Mouse (Mus musculus) urinary bladder, adult 18-20 months (tissue): ENCODE results near the gene Ago3.

ENCODE experiments used
- DNase-seq, 2 experiments: peaks; one replicate each; pipeline ENCODE4 v3.0.0; 2022; ENCODE audit warnings: low spot score in 2 of 2, mixed read lengths in 2 of 2

The Ago3 gene

DNA sequence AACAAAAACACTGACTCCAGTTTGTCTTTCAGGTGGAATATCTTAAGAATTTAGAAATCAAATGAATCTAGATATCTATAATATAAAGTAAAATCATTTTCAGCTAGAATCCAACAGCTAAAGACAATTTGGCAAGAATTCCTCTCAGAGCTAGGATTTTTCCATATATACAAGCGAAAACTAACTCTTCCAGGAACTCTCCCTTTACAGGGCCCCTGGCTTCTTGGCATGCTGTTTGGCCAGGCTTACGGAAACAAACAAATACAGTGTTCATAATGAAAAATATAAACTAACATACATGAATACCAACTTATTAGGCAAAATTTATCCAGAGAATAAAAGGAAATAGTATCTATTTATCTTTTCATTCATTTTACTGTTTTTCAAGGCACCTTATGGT is 5.5 kb downstream of the Ago3 start:
- no peak for DNase-seq

DNA sequence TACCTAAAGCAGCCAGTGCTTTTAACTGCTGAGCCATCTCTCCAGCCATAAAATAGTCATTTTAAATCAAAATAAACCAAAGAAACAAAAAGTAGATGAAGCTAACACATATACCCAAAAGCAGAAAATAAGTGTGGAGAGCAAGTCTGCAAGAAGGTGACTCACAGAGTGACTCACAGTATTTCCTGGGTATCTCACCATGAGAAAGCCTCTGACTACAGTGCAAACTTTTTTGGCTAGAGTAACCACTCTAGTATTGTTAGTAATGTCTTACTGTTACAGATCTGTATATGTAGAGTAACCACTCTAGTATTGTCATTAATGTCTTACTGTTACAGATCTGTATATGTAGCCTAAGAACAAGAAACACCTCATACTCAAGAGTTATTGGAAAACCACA is 13.6 kb downstream of the Ago3 start:
- DNase-seq: no peak

DNA sequence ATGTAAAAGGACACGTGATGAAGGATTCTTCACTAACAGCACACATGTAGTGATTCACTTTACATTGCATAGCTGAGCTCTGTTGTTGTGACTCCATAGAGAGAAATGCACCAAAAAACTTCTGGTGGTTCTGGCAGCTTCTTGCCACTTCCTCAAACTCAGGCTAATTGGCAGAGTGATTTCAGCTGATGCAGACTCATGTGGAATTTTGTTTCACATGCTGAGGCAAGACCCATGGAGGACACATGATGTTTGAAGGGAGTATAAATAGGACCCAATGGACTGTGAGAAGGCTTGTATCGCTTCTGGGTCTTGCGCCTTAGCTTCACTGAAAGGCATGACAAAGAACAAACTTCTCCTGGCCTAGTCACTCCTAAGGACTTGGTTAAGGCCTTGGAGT is 16.8 kb downstream of the Ago3 start:
- no peak for DNase-seq

DNA sequence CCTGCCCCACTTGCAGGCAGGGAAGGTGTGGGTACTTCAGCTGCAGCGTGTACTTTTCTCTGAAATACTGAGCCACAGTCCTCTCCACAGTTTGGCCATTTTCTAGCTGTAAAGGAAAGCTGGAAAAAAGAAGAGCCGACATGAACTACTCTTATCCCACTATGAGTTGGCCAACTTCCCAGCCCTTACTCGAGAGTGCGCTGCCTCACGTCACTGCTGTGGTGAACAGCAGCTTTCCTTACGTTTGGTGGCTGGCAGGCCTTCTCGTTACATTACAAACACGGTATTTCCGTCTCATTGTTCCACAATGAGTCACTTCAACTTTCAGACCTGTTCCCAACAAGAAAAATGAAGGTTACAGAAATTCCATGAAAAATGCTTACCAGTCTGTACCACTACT is 57.9 kb downstream of the Ago3 start:
- no peak for DNase-seq

GRCm38 (mm10) chr4:126360069-126360468 is 69.3 kb downstream of the Ago3 start:
- DNase-seq: no peak

- DNase-seq: no peak
These were observed 85.9 kb downstream of the Ago3 start for GRCm38 (mm10) chr4:126343451-126343850.

- DNase-seq: no peak
These were observed 89.9 kb downstream of the Ago3 start for GRCm38 (mm10) chr4:126339461-126339860.

DNA sequence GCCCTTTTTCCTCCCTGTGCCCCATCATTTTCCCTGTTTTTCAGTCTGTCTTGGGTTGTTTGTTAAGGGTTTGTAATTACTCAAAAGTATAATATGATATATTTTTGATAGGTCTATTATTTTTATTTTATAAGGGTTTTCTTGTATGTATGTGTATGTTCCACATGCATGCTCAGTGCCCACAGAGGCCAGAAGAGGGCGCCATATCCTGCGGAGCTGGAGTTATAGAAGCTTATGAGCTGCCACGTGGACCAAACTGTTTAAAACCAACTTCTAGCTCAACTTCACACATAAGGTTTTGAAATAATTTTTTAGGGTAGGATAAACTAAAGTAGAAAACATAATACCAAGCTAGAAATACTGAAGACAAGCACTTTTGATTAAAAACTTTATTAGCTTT is 97.0 kb downstream of the Ago3 start:
- DNase-seq: no peak

DNA sequence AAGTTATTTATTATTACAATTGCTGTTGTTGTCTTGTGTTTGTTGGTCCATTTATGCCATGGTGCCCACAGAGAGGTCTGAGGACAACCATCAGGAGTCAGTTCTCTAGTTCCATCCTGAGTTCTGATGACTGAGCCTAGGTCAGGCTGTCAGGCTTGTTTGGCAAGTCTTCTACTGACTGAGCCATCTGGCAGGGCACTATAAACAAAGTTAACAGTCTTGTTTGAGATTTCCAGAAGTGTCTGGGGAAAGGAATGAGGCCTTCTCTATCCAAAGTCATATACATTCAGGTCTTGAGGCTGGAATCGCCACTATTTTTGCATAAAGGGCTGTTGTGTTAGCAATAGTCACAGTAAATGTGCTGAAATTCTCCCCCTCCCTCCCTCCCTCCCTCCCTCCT is 97.6 kb downstream of the Ago3 start:
- DNase-seq: no peak

DNA sequence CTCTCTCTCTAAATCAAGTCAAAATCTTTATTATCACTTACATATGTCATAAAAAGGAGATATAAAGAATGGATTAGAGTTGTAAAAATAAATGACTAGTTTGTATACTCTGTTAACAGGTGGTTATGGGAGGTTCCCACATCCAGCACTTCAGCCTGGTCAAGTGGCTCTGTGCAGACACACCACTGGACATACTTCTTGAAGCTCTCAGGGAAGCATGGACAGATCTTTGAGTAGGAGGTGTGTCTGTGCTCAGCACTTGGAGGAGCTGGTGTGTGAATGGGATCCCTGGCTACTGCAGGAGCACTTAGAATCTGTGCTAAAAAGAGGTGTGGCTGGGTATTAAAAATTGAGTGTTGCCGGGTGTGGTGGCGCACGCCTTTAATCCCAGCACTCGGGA is 99.1 kb downstream of the Ago3 start:
- no peak for DNase-seq

DNA sequence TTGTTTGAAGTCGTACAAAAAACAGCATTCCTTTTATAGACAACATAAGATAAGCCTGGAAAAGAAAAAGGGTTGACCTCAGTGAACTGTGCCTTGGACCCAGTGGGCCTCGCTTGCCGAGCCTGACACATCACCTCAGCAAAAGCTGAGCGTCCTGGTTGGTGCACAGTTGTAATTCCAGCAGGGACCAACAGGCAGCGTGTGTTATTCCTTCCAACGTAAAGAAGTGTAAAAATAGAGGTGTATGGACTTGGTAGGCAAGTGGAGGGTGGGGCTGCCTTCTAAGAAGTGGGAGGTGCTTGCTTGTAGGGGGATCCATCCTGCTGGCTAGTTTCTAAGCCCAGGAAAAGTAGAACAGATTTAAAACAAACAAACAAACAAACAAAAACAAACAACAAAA is 103.3 kb downstream of the Ago3 start:
- DNase-seq: no peak

DNA sequence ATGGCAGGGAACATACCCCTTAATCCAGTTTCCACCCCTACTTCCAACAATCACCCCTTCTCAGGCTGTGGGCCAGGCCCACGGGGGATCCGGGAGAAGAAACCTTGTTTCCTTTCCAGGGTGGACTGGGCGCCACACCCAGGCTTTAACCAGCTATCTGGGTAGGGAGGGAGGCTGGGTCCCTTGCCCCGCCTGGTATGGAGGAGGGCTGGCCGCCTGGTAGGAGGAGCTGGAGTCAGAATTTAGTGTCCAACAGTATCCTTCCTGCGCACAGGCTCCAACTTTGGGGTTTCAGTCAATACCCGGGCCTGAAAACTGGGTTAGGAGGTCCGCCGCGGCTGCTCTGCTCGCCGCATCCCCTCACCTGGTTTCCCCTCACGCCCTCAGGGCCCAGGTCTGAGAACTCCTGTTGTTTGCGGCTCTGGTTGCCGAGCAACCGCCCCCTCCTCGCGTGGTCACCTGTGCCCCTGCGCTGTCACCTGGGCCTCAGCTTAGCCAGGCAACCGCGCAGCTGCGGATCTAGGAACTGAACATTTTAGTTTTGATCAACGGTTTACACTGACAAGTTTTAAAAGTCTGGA is 104.0 kb downstream of the Ago3 start, which contains the start of gene Tekt2:
TSS of gene Tekt2 (minus strand) at position 408 of the 581 bp plus-strand sequence.
- DNase-seq: peak; percentile 43 to 53

DNA sequence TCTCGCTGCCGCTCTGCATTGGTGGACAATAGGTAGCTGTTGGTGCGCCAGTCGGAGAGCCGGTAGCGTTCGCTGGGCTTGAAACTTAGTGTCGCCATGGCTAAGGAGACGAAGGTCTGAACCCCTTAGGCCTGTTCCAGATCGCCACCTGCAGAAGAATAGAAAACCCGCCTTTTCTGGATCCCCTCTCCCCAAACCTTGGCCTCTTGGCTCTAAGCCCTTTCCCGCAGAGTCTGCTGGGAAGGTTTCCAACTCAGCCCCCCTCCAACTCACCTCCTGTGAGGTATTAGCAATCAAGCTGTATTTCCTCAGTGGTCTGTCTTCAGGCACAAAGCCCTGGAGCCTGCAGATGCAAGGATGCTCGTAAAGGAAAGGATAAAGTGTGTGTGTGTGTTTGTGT is 104.5 kb downstream of the Ago3 start:
- no peak for DNase-seq

DNA sequence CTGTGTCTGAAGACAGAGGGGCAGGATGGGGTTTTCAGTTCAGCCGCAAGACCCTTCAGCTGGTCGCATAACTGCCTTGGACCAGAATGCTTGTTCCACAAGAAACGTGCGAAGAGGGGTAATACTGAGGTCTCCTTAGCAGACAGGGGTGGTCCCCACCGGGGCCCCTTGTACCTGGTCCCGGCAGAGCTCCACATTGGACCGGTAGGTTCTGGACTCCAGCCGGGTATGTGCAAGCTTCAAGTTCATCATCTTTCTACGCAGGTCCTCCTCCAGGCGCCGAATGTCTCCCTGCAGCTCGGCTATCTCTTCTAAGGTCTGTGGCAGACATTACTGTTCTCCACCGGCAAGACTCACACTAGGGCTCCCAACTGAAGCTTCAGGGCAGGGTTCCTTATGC is 106.7 kb downstream of the Ago3 start:
- no peak for DNase-seq

- no peak for DNase-seq
These were observed 107.4 kb downstream of the Ago3 start for GRCm38 (mm10) chr4:126321854-126322511.

- DNase-seq: peak; percentile 95 to 99
These were observed 108.1 kb downstream of the Ago3 start, which contains the start of gene Adprhl2 for GRCm38 (mm10) chr4:126321111-126321853. Gene Adprhl2 (minus strand): TSS chr4:126321703.

GRCm38 (mm10) chr4:126319806-126320205 is 109.5 kb downstream of the Ago3 start:
- DNase-seq: no peak

DNA sequence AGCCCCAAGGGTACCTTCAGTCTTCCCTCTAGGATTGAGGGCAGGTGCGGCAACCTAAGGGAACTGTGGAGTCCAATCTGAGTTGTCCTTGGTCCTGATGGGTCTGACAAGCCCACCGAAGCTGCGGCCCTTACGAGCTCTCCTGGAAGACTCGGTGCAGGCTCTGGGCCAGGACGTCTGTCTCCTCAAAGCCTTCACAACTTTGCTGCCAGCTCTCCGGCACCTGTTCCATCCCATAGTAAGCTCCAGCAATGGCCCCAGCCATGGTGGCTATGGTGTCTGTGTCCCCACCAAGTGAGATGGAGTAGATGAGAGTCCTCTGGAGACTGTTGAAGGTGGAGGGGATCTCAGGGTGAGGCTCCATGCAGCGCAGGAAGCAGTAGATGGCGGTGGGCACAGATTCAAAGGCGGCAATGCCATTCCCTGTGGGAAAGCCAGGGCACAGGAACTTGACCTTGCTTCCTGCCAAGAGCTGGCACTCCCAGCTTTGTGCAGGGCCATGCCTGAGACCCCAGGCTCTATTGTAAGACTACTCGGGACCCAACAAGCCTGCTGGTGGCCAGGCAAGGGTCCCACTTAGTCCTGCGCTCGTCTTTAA is 112.8 kb downstream of the Ago3 start:
- no peak for DNase-seq

- DNase-seq: no peak
These were observed 113.4 kb downstream of the Ago3 start for GRCm38 (mm10) chr4:126315931-126316330.

GRCm38 (mm10) chr4:126314393-126314792 is 115.0 kb downstream of the Ago3 start:
- no peak for DNase-seq

DNA sequence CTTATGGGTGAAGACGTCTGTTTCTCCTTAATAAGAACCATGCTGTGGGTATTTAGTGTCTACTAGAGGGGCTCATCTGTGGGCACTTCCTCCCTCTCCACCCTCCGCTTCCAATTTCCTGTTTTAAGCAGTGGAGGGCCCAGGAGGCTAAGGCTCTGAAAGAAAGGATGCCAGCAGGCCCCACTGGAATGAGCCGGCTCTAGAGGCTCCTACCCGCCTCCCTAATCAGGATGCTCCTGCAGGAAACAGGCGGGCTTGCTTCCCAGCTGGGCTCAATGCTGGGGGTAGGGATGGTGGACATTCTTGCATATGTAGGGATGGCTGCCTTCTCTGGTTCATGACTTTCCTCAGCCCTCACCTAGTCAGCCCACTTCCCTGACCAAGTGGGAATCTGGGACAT is 116.2 kb downstream of the Ago3 start:
- DNase-seq: no peak

DNA sequence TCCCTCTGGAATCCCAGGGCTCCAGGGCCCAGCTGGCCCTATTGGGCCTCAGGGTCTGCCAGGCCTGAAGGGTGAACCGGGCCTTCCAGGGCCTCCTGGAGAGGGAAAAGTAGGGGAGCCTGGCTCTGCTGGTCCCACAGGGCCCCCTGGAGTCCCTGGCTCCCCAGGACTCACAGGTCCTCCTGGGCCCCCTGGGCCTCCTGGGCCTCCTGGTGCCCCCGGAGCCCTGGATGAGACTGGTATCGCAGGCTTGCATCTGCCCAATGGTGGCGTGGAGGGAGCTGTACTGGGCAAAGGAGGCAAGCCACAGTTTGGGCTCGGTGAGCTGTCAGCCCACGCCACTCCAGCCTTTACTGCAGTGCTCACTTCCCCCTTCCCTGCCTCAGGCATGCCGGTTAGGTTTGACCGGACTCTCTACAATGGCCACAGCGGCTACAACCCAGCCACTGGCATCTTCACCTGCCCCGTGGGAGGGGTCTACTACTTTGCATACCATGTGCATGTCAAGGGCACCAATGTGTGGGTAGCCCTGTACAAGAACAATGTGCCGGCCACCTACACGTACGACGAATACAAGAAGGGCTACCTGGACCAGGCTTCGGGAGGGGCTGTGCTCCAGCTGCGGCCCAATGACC is 117.7 kb downstream of the Ago3 start:
- DNase-seq: no peak
